Mouse (Mus musculus) liver, adult 2 months (tissue): ENCODE measurements around the gene Alox15. TPM values are rescaled to one million over a fixed set of nuclear protein-coding genes. Genes with fewer than 3 reads are reported as not detected.

Source experiments
- DNase-seq: peaks from one replicate; pipeline ENCODE4 v3.0.0-alpha.2; 2011; ENCODE audit warnings: low read depth, low spot score; ENCODE audit errors: extremely low read depth
- H3K27ac ChIP-seq: fragments of 200-500 bp; replicated peaks from 2 replicates; pipeline ENCODE4 v1.5.1; 2012; ENCODE audit warnings: low read depth, mild to moderate bottlenecking, control low read depth, inconsistent platforms, low read length; ENCODE audit not compliant: insufficient read depth
- H3K27me3 ChIP-seq: fragments of 200-500 bp; 2 replicates; pipeline ENCODE4 v1.6.1; 2012; ENCODE audit warnings: mild to moderate bottlenecking, moderate library complexity, low read length, inconsistent platforms; ENCODE audit not compliant: control insufficient read depth, insufficient read depth
- H3K36me3 ChIP-seq: fragments of 200-500 bp; 2 replicates; pipeline ENCODE4 v1.6.1; 2012; ENCODE audit warnings: low read length, inconsistent platforms; ENCODE audit not compliant: control insufficient read depth, insufficient read depth
- H3K4me1 ChIP-seq: fragments of 200-500 bp; 2 replicates; pipeline ENCODE4 v1.6.1; 2011; ENCODE audit warnings: low read length; ENCODE audit not compliant: control insufficient read depth, insufficient read depth
- H3K4me3 ChIP-seq: fragments of 200-500 bp; 2 replicates; pipeline ENCODE4 v1.5.1; 2011; ENCODE audit warnings: low read depth, mild to moderate bottlenecking, control low read depth, low read length, moderate library complexity; ENCODE audit not compliant: insufficient read depth
- H3K79me2 ChIP-seq: fragments of 200-500 bp; 2 replicates; pipeline ENCODE4 v1.6.1; 2012; ENCODE audit warnings: inconsistent platforms, mild to moderate bottlenecking, low read length, moderate library complexity; ENCODE audit not compliant: control insufficient read depth, insufficient read depth
- H3K9ac ChIP-seq: fragments of 200-500 bp; 2 replicates; pipeline ENCODE4 v1.6.1; 2012; ENCODE audit warnings: low read depth, mild to moderate bottlenecking, control low read depth, inconsistent platforms, low read length
- CTCF ChIP-seq: fragments of 200-500 bp; IDR thresholded peaks from 2 replicates; pipeline ENCODE4 v1.5.1; 2011; ENCODE audit warnings: low read depth, low read length, control low read depth
- POLR2A ChIP-seq: fragments of 200-500 bp; IDR thresholded peaks from 2 replicates; pipeline ENCODE4 v1.6.1; 2011; ENCODE audit warnings: low read length, control low read depth; ENCODE audit not compliant: insufficient read depth; ENCODE audit errors: extremely low read depth
- WGBS: fragments of 180-500 bp; shearing (Covaris S2); methylation state at CpG from one replicate; pipeline ENCODE4 v1.1.7; 2018; 5-methylcytosine and 5-hydroxymethylcytosine counted together
- polyA plus RNA-seq: library from polyadenylated mRNA; depleted of rRNA; stranded (reverse); fragments of >200 nt; gene quantifications from 2 replicates; pipeline ENCODE4 v1.2.3, GENCODE M21; 2012; rRNA removed
- total RNA-seq: library from RNA; depleted of rRNA; stranded (reverse); fragments of >200 nt; gene quantifications from 2 replicates; pipeline ENCODE4 v1.2.3, GENCODE M21; 2014; rRNA removed

The Alox15 gene
- total and polyA plus RNA-seq, 2 experiments: 0.09 TPM; not detected in 1

DNA sequence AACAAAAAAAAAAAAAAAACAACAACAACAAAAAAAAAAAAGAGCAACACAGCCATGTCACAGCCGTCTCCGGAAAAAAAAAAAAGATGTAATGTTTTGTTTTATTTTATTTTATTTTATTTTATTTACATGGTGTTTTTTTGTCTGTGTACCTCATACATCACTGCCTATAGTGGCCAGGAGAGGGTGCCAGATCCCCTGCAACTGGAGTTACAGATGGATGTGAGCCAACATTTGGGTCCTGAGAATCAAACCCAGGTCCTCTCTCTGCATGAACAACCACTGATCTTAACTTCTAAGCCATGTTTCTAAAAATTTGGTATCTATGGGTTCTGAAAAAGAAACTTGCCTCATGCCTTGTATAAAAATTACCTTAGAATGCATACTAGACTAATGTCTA lies 43.5 kb downstream of the Alox15 start:
- TF ChIP-seq CTCF (peak; percentile 37; the same call in 1 of the 2 replicates), POLR2A (no peak)

DNA sequence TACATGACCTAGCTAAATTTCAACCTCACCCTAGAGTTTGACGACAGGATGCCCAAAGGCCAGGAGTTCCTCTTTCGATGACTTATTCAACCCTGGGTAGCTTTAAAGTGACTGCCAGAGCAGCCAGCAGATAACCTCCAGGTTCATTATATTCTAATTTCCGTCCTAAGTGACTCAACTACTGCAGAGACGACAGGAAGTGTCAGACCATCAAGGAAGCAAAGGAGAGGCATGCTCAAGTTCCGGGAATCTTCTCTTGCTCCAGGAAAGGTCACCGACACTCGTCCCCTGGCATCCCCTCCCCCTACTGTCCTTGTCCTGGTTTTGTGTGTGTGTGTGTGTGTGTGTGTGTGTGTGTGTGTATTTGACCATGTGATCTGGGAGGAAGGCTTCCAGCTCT lies 45.7 kb downstream of the Alox15 start:
- DNase-seq: peak; percentile 57
- Histone ChIP-seq H3K79me2 (no peaks in the 10 kb centered on the region), H3K27ac (no peak overlapping the region), H3K36me3 (no peaks in the 10 kb centered on the region), H3K9ac (no peak overlapping the region), H3K27me3 (no peaks in the 10 kb centered on the region), H3K4me3 (no peak overlapping the region), H3K4me1 (peaks cover 2% of the 10 kb centered on the region)
- TF ChIP-seq CTCF (no peak), POLR2A (no peak)
- WGBS: 29% methylated on average over 7 of the region's 7 CpGs

More for the DNA sequence above, 43.5 kb downstream of the Alox15 start:
- WGBS: 87% methylated on average over 2 of the region's 2 CpGs
- Histone ChIP-seq H3K79me2 (no peaks in the 10 kb centered on the region), H3K9ac (no peak overlapping the region), H3K27ac (no peak overlapping the region), H3K27me3 (no peaks in the 10 kb centered on the region), H3K4me1 (peaks cover 2% of the 10 kb centered on the region), H3K4me3 (no peak overlapping the region), H3K36me3 (no peaks in the 10 kb centered on the region)
- peak; percentile 10 for DNase-seq

DNA sequence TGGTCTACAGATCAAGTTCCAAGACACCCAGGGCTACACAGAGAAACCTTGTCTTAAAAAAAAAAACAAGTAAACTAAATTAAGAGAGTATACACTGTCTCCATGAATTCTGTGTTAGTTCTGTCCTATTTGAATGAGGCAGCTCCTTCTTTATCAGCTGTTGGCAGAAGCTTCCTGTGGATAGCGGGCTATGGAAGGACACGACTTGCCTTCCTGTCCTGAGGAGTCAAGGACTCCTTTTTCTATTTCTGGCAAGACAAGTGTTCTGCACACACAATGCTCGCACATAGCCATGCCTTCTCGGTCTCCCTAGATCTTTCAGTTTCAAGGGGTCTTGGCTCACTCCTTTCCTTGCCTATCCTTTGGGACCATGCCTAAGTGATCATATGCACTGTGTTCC lies 49.5 kb downstream of the Alox15 start:
- Histone ChIP-seq H3K27ac (no peak overlapping the region), H3K9ac (no peak overlapping the region), H3K4me3 (no peak overlapping the region), H3K79me2 (no peaks in the 10 kb centered on the region), H3K4me1 (peaks cover 2% of the 10 kb centered on the region; the same call in 1 of the 2 replicates), H3K36me3 (no peaks in the 10 kb centered on the region), H3K27me3 (no peaks in the 10 kb centered on the region)
- no peak for DNase-seq
- 70% methylated on average over 4 of the region's 4 CpGs for WGBS
- no peak for TF ChIP-seq POLR2A
- TF ChIP-seq CTCF: no peak

DNA sequence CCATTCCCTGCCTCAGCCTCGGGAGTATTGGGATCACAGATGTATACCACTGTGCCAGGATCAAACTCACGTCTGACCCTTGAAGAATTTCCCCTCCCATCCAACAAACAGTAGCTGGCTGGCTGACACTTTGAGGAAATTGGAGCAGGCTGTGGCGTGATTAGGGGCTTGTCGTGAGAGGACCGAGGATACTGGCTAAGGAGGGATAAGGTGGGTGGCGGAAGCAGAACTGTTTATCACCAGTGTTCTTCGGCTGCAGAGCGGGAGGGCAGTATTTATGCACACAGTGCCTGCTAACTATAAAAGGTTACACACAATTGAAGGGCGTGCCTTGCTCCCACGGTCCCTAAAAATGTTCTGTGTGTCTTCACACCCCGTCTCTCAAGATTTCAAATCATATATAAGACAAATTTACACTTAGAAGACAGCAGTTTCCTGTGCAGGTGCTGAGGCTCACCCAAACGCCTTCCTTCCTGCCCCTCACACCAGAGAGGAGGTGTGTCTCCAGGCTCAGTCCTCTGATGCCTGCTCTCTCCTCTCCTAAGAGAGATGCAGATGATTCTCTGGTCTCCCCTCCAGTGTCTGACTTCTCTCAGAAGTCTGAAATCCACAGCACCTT lies 53.9 kb downstream of the Alox15 start:
- Histone ChIP-seq H3K4me3 (no peak overlapping the region), H3K79me2 (no peaks in the 10 kb centered on the region), H3K4me1 (no peaks in the 10 kb centered on the region), H3K27ac (no peak overlapping the region), H3K27me3 (no peaks in the 10 kb centered on the region), H3K9ac (no peak overlapping the region), H3K36me3 (no peaks in the 10 kb centered on the region)
- DNase-seq: no peak
- no peak for TF ChIP-seq CTCF
- TF ChIP-seq POLR2A: no peak
- WGBS: 49% methylated on average over 12 of the region's 12 CpGs

DNA sequence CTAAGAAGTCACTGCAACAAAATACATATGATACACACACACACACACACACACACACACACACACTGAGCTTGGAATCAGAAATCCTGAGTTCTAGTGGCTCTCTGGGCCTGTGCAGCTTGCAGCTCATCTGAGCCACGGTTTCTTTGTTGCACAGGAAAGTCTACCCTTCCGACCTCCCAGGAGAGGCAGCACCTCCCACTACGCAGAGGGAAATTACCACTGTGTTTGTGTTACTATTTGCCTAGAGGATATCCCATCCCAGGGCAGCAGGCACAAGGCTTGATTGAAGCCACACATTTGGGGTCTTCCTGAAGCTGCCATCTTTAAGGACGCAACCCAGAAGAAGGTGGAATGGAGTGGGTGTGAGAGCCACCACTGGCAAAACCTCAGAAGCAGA lies 54.4 kb downstream of the Alox15 start:
- DNase-seq: no peak
- Histone ChIP-seq H3K36me3 (no peaks in the 10 kb centered on the region), H3K27me3 (no peaks in the 10 kb centered on the region), H3K27ac (no peak overlapping the region), H3K79me2 (no peaks in the 10 kb centered on the region), H3K4me1 (no peaks in the 10 kb centered on the region), H3K4me3 (no peak overlapping the region), H3K9ac (no peak overlapping the region)
- TF ChIP-seq POLR2A (no peak), CTCF (no peak)
- 33% methylated on average over 4 of the region's 4 CpGs for WGBS

Other genes with a start within 250 kb of the Alox15 start
- gene Mgl2, start 221.7 kb downstream of the Alox15 start, total RNA-seq: 0.27 TPM in 1 of 2 replicates, not detected in the other
- gene Mgl2, start 221.7 kb downstream of the Alox15 start, polyA plus RNA-seq: 0.06 and 0.09 TPM in 2 replicates
- 0.55 and 0.67 TPM in 2 replicates for gene Clec10a, start 195.8 kb downstream of the Alox15 start, total RNA-seq
- gene Clec10a, start 195.8 kb downstream of the Alox15 start, polyA plus RNA-seq: 0.27 and 0.95 TPM in 2 replicates
- 6.6 and 12.5 TPM in 2 replicates for gene Slc16a11, start 139.3 kb downstream of the Alox15 start, total RNA-seq
- 37.1 and 84.4 TPM in 2 replicates for gene Slc16a11, start 139.3 kb downstream of the Alox15 start, polyA plus RNA-seq
- gene Slc16a13, start 131.0 kb downstream of the Alox15 start, total RNA-seq: 0.47 and 1.3 TPM in 2 replicates
- 1.7 and 3.3 TPM in 2 replicates for gene Slc16a13, start 131.0 kb downstream of the Alox15 start, polyA plus RNA-seq
- gene Bcl6b, start 122.2 kb downstream of the Alox15 start, total RNA-seq: 0.74 and 0.81 TPM in 2 replicates
- 0.56 and 1.3 TPM in 2 replicates for gene Bcl6b, start 122.2 kb downstream of the Alox15 start, polyA plus RNA-seq
- gene 0610010K14Rik, start 114.1 kb downstream of the Alox15 start, total RNA-seq: 6.5 and 9.9 TPM in 2 replicates
- 30.6 and 34.0 TPM in 2 replicates for gene 0610010K14Rik, start 114.1 kb downstream of the Alox15 start, polyA plus RNA-seq
- 0.28 and 1.5 TPM in 2 replicates for gene Gm21988, start 112.2 kb downstream of the Alox15 start, total RNA-seq
- gene Gm21988, start 112.2 kb downstream of the Alox15 start, polyA plus RNA-seq: 5.8 and 6.8 TPM in 2 replicates
- gene Rnasek, start 112.2 kb downstream of the Alox15 start, total RNA-seq: 7.7 and 9.3 TPM in 2 replicates
- 158 and 176 TPM in 2 replicates for gene Rnasek, start 112.2 kb downstream of the Alox15 start, polyA plus RNA-seq
- 0.09 and 0.20 TPM in 2 replicates for gene Alox12, start 96.7 kb downstream of the Alox15 start, total RNA-seq
- 0.28 and 0.46 TPM in 2 replicates for gene Alox12, start 96.7 kb downstream of the Alox15 start, polyA plus RNA-seq
- gene Alox12e, start 29.4 kb downstream of the Alox15 start, total RNA-seq: not detected in 2 replicates
- not detected in 2 replicates for gene Alox12e, start 29.4 kb downstream of the Alox15 start, polyA plus RNA-seq
- 3.1 and 3.3 TPM in 2 replicates for gene Pelp1, start 58.0 kb upstream of the Alox15 start, total RNA-seq
- 7.7 and 7.9 TPM in 2 replicates for gene Pelp1, start 58.0 kb upstream of the Alox15 start, polyA plus RNA-seq
- 9.5 and 11.5 TPM in 2 replicates for gene Arrb2, start 80.6 kb upstream of the Alox15 start, total RNA-seq
- 14.7 and 22.2 TPM in 2 replicates for gene Arrb2, start 80.6 kb upstream of the Alox15 start, polyA plus RNA-seq
- gene Med11, start 99.9 kb upstream of the Alox15 start, total RNA-seq: 11.2 and 13.3 TPM in 2 replicates
- 9.4 and 10.4 TPM in 2 replicates for gene Med11, start 99.9 kb upstream of the Alox15 start, polyA plus RNA-seq
- 0.74 and 1.5 TPM in 2 replicates for gene Zmynd15, start 107.4 kb upstream of the Alox15 start, total RNA-seq
- 2.1 and 4.4 TPM in 2 replicates for gene Zmynd15, start 107.4 kb upstream of the Alox15 start, polyA plus RNA-seq
- gene Cxcl16, start 108.0 kb upstream of the Alox15 start, total RNA-seq: 5.7 and 10.2 TPM in 2 replicates
- 7.2 and 10.2 TPM in 2 replicates for gene Cxcl16, start 108.0 kb upstream of the Alox15 start, polyA plus RNA-seq
- gene Tm4sf5, start 153.2 kb upstream of the Alox15 start, total RNA-seq: not detected in 2 replicates
- gene Tm4sf5, start 153.2 kb upstream of the Alox15 start, polyA plus RNA-seq: not detected in 2 replicates
- 3.2 and 3.9 TPM in 2 replicates for gene Vmo1, start 162.6 kb upstream of the Alox15 start, total RNA-seq
- 5.5 and 7.3 TPM in 2 replicates for gene Vmo1, start 162.6 kb upstream of the Alox15 start, polyA plus RNA-seq
- gene Gltpd2, start 167.2 kb upstream of the Alox15 start, total RNA-seq: 74.9 and 91.6 TPM in 2 replicates
- 276 and 320 TPM in 2 replicates for gene Gltpd2, start 167.2 kb upstream of the Alox15 start, polyA plus RNA-seq
- 291 and 298 TPM in 2 replicates for gene Psmb6, start 173.3 kb upstream of the Alox15 start, total RNA-seq
- gene Psmb6, start 173.3 kb upstream of the Alox15 start, polyA plus RNA-seq: 312 and 336 TPM in 2 replicates
- not detected in 2 replicates for gene Gm40193, start 180.9 kb upstream of the Alox15 start, total RNA-seq
- gene Gm40193, start 180.9 kb upstream of the Alox15 start, polyA plus RNA-seq: not detected in 2 replicates
- gene Pld2, start 188.0 kb upstream of the Alox15 start, total RNA-seq: 3.3 and 3.8 TPM in 2 replicates
- gene Pld2, start 188.0 kb upstream of the Alox15 start, polyA plus RNA-seq: 6.4 and 9.5 TPM in 2 replicates
- 11.0 and 14.4 TPM in 2 replicates for gene Mink1, start 210.8 kb upstream of the Alox15 start, total RNA-seq
- gene Mink1, start 210.8 kb upstream of the Alox15 start, polyA plus RNA-seq: 38.4 and 51.4 TPM in 2 replicates